Mouse (Mus musculus) layer of hippocampus, postnatal 36 days (tissue): ENCODE data around the gene Trim72. TPM values are rescaled to one million over a fixed set of nuclear protein-coding genes. Genes with fewer than 3 reads are reported as not detected.

Experiments used
- DNase-seq, 2 experiments: peaks; one replicate each; pipeline ENCODE4 v3.0.0; 2022
- total RNA-seq, 2 experiments: library from RNA; stranded (reverse); gene quantifications; 2 replicates each; pipeline ENCODE4 v1.2.3; 2021

Trim72 gene
- total RNA-seq, 2 experiments from 2014 or later = 0.42 to 0.56 TPM

DNA sequence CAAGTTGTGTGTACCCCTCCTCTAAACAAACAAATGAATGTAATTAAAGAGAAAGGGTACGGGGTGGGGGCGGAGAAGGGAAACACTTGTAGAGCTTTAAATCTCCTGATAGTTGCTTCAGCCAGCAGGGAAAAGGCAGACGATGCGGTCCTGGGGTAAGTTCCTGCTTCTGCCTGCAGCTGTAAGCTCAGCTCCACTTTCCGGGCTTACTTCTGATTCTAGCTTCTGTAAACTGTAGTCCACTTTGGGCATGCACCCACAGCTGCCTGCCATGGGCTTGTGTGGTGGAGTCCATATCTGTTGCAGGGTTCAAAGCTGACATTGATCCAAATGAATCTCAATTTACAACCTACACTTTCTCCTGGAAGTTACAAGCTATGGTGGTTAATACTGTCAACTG is 49.3 kb downstream of the Trim72 start:
- no peak for DNase-seq

DNA sequence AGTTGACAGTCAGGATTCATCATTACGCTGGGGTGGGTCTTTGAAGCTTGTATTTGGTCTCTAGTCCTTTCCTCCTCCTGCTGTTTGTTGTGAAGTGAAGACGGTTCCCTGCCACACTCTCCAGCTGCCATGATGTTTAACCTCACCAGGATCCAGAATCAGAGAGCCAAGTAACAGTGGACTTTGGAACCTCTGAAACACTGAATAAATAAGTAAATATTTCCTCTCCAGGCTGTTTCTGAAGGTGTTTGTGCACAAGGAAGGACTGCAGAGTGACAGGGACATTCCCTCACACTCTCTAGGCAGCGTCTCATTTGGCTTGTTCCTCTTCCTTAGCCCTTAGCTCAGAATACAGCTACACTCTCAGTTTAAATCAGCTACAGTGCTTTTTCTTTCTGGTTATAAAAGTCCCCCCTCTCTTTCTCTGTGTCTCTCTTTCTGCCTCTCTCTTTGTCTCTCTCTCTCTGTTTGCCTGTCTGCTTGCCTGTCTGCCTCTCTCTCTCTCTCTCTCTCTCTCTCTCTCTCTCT is 53.2 kb downstream of the Trim72 start:
- DNase-seq = no peak

- DNase-seq = no peak
Observed at GRCm38 (mm10) chr7:128057860-128058259, 54.1 kb downstream of the Trim72 start.

DNA sequence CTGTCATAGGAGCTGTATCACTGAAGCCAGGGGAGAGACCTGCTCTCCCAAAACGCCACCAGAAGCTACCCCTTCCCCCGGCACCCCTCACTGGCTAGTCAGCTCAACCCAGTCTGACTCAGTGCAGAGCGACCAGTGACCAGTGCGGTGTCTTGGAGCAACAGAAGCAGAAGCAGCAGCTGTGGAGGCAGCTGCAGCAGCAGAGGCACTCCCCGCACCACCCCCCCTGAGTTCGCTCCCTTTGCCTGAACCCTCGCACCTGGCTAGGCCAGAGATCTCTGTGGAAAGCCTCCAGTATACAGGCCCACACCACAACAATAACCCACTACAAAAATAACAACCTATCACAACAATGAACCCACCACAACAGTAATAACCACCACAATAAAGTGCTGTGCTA is 54.8 kb downstream of the Trim72 start:
- DNase-seq = no peak

- DNase-seq = no peak
Observed at GRCm38 (mm10) chr7:128059091-128059490, 55.3 kb downstream of the Trim72 start.

Other genes starting within 250 kb of the Trim72 start
- gene Orai3, start 234.1 kb upstream of the Trim72 start, total RNA-seq = 10 to 100 TPM; 31.1 to 32.6 TPM
- gene Setd1a, start 227.3 kb upstream of the Trim72 start, total RNA-seq = 10 to 100 TPM; 46.2 to 46.9 TPM
- gene Gm49388, start 218.3 kb upstream of the Trim72 start, total RNA-seq = 1 to 10 TPM; 2.4 to 2.9 TPM
- 1 to 10 TPM; 8.3 to 8.6 TPM for gene Hsd3b7, start 203.3 kb upstream of the Trim72 start, total RNA-seq
- 10 to 100 TPM; 64.3 to 64.7 TPM for gene Stx4a, start 179.7 kb upstream of the Trim72 start, total RNA-seq
- gene Stx1b, start 179.4 kb upstream of the Trim72 start, total RNA-seq = 100 to 1,000 TPM; 342 to 346 TPM
- 10 to 100 TPM; 33.2 to 36.3 TPM for gene Zfp646, start 127.7 kb upstream of the Trim72 start, total RNA-seq
- gene Zfp668, start 127.1 kb upstream of the Trim72 start, total RNA-seq = 10 to 100 TPM; 24.5 to 25.5 TPM
- gene Prss53, start 113.0 kb upstream of the Trim72 start, total RNA-seq = 1 to 10 TPM; 3.7 to 4.0 TPM
- gene Gm21974, start 108.5 kb upstream of the Trim72 start, total RNA-seq = not detected
- gene Vkorc1, start 108.3 kb upstream of the Trim72 start, total RNA-seq = 10 to 100 TPM; 24.0 to 25.0 TPM
- 10 to 100 TPM; 35.7 to 41.6 TPM for gene Bckdk, start 99.9 kb upstream of the Trim72 start, total RNA-seq
- 10 to 100 TPM; 33.8 to 36.2 TPM for gene Kat8, start 91.4 kb upstream of the Trim72 start, total RNA-seq
- gene Prss8, start 73.8 kb upstream of the Trim72 start, total RNA-seq = under 1 TPM; 0.68 to 0.80 TPM
- gene Prss36, start 57.2 kb upstream of the Trim72 start, total RNA-seq = 10 to 100 TPM; 11.0 to 11.6 TPM
- 100 to 1,000 TPM; 301 to 325 TPM for gene Fus, start 36.5 kb upstream of the Trim72 start, total RNA-seq
- gene Pycard, start 10.1 kb upstream of the Trim72 start, total RNA-seq = 1 to 10 TPM; 1.9 to 2.4 TPM
- 10 to 100 TPM in 1 of 2 experiments, 1 to 10 TPM in 1; 9.1 to 12.0 TPM for gene Itgam, start 58.7 kb downstream of the Trim72 start, total RNA-seq
- gene Gm49368, start 58.7 kb downstream of the Trim72 start, total RNA-seq = not detected
- under 1 TPM; 0.12 to 0.33 TPM for gene Itgax, start 125.6 kb downstream of the Trim72 start, total RNA-seq
- gene Itgad, start 150.4 kb downstream of the Trim72 start, total RNA-seq = under 1 TPM; 0.20 to 0.25 TPM
- gene Cox6a2, start 202.4 kb downstream of the Trim72 start, total RNA-seq = 1 to 10 TPM; 3.4 to 3.6 TPM
- 10 to 100 TPM; 11.2 to 12.2 TPM for gene Armc5, start 233.4 kb downstream of the Trim72 start, total RNA-seq
- gene 9130023H24Rik, start 234.1 kb downstream of the Trim72 start, total RNA-seq = 1 to 10 TPM; 3.3 to 3.6 TPM
- 10 to 100 TPM; 10.9 to 13.7 TPM for gene Tgfb1i1, start 242.9 kb downstream of the Trim72 start, total RNA-seq